Mouse (Mus musculus): ENCODE measurements at regions not wholly inside any gene's neighbourhood (a gene's known extent, or its start where the extent isn't known, plus 50 kb on each side); places are given as distances from the start of the nearest gene placed in this dataset.

DNA sequence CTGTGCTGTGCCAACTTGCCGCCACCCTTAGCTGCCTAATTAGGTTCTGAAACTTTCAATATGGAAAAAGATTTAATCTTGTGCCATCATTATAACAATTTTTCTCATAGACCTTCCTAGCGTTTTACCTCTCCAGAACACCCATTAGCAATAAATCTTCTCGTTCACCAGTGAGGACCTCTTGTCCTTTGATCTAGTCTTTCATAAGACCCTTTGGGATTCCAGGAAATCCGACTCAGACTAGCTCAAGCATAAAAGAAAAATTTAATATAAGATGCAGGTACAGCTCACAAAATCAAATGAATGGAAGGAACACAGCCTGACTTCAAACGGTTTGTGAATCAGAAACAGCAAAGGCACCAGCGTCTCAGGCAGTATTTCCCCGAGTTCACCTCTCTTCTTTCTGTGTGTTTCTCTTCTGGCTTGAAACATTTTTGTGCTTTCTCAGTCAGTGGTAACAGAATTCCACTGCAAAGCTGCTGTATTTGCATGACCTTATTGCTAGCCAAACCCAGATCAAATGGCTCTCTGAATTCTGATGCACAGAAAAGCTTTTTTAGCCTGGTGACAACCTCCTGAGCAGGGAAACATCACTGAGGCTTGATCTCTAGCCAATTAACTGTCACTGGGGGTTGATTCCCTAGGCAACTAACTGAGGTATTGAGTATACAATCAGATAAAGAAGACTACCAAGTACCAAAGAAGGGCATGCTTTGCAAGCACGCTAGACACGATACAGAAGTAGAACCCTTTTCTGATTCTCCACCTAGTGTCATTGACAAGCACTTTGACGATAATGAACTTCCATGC lies 539.8 kb downstream of the Cenpc1 start:
- Histone ChIP-seq H3K27ac (ENCODE audit: low read depth) (no peak overlapping the region), H3K4me1 (ENCODE audit: insufficient read depth) (no peaks in the 10 kb centered on the region), H3K4me2 (ENCODE audit: low read depth, low read length) (no peak overlapping the region), H3K4me3 (ENCODE audit: low read depth, low read length) (no peak overlapping the region), H3K9ac (replicated peaks) (no peak overlapping the region), H3K27me3 (ENCODE audit: insufficient read depth, low read length) (no peaks in the 10 kb centered on the region), H3K9me3 (ENCODE audit: low read length) (no peaks in the 10 kb centered on the region), H3K36me3 (replicated peaks; ENCODE audit: insufficient read depth, low read length) (no peaks in the 10 kb centered on the region)
- ATAC-seq: no peak
- no peak for TF ChIP-seq CTCF (IDR thresholded peaks at IDR 0.05; ENCODE audit: low read depth)
- no peak for TF ChIP-seq EP300 (IDR thresholded peaks at IDR 0.05; ENCODE audit: low read depth)
- no peak for DNase-seq
- 68% methylated on average over 10 of the region's 10 CpGs for WGBS (ENCODE audit: insufficient replicate concordance)

DNA sequence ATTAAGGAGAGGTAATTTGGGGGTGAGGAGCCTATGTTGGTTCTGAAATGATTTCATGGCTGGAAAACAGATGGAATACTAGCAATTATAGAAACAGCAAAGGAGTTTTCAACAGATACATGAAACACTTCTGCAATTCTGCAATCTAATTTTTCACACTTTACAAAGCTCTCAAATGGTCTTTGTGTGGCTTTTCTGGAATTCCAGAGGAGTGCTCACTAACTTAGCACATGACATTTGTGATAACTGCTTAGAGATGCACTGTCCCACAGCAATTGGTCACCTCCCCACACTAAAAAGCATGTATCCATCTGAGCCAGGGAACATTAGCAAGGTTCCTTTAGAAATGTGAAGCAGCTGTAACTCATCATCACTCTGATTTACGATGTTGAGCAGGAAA lies 560.1 kb downstream of the Cenpc1 start:
- H3K4me2 ChIP-seq (ENCODE audit: low read depth, low read length): no peak overlapping the region
- H3K36me3 ChIP-seq (replicated peaks; ENCODE audit: insufficient read depth, low read length): no peaks in the 10 kb centered on the region
- 74% methylated on average over 1 of the region's 1 CpGs for WGBS (ENCODE audit: insufficient replicate concordance)
- ATAC-seq (no peak), DNase-seq (no peak)
- no peak overlapping the region for H3K9ac ChIP-seq (replicated peaks)
- no peak overlapping the region for H3K27ac ChIP-seq (ENCODE audit: low read depth)
- no peaks in the 10 kb centered on the region for H3K27me3 ChIP-seq (ENCODE audit: insufficient read depth, low read length)
- no peak overlapping the region for H3K4me3 ChIP-seq (ENCODE audit: low read depth, low read length)
- no peaks in the 10 kb centered on the region for H3K9me3 ChIP-seq (ENCODE audit: low read length)
- no peaks in the 10 kb centered on the region for H3K4me1 ChIP-seq (ENCODE audit: insufficient read depth)
- no peak for TF ChIP-seq CTCF (IDR thresholded peaks at IDR 0.05; ENCODE audit: low read depth)
- no peak for TF ChIP-seq EP300 (IDR thresholded peaks at IDR 0.05; ENCODE audit: low read depth)

DNA sequence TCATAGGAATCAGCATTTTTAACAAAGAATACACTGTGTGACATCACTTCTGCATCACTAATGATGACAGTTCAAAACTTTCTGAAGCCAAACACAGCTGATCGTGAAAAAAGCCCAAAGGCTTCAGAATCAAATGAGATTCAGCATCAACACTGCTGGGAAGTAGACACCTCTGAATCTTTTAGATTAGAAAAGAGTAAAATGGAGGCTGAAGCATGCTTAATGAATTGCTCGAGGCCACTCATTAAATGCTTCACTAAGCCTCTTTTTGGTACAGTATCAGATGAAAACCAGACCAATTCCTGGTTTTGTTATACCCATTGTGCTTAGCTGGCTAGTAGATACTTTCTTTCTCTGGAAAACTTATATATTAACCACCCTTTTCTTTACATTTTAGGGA lies 568.1 kb downstream of the Cenpc1 start:
- no peak overlapping the region for H3K4me3 ChIP-seq (ENCODE audit: low read depth, low read length)
- no peak overlapping the region for H3K27ac ChIP-seq (ENCODE audit: low read depth)
- ATAC-seq: no peak
- no peaks in the 10 kb centered on the region for H3K27me3 ChIP-seq (ENCODE audit: insufficient read depth, low read length)
- 57% methylated on average over 2 of the region's 2 CpGs for WGBS (ENCODE audit: insufficient replicate concordance)
- no peak overlapping the region for H3K9ac ChIP-seq (replicated peaks)
- no peak for DNase-seq
- no peak overlapping the region for H3K4me2 ChIP-seq (ENCODE audit: low read depth, low read length)
- TF ChIP-seq EP300 (IDR thresholded peaks at IDR 0.05; ENCODE audit: low read depth) (no peak), CTCF (IDR thresholded peaks at IDR 0.05; ENCODE audit: low read depth) (no peak)
- H3K9me3 ChIP-seq (ENCODE audit: low read length): no peaks in the 10 kb centered on the region; the same call in 1 of the 2 replicates
- H3K36me3 ChIP-seq (replicated peaks; ENCODE audit: insufficient read depth, low read length): no peaks in the 10 kb centered on the region
- no peaks in the 10 kb centered on the region for H3K4me1 ChIP-seq (ENCODE audit: insufficient read depth)

DNA sequence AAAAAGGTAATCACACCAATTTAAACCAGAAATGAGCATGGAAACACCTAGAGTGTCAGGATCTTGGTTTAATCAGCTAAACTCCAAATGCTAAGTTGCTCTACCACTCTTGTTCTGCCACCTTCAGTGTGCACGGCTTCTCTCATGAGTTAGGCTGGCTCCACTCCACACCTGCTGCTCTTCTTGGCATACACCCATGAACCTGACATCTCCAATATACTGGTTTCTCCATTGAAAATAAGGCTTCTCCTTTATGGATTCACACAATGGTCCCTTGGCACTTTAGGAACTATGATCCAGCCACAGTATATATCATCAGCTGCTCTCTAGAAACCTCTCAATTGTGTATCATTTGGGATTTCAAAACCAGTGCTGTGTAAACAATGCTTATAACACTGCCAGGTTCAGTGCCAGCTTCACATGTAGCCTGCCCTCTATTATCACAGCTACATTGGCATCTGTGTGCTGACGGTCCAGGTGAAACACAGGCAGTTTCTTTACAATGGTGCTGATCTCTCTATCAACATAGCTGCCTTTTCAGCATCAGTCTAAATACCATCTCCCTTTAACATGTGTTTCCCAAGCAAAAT lies 579.6 kb downstream of the Cenpc1 start:
- Histone ChIP-seq H3K4me3 (ENCODE audit: low read depth, low read length) (no peak overlapping the region), H3K27me3 (ENCODE audit: insufficient read depth, low read length) (no peaks in the 10 kb centered on the region), H3K4me1 (ENCODE audit: insufficient read depth) (no peaks in the 10 kb centered on the region), H3K4me2 (ENCODE audit: low read depth, low read length) (no peak overlapping the region), H3K9ac (replicated peaks) (no peak overlapping the region), H3K9me3 (ENCODE audit: low read length) (no peaks in the 10 kb centered on the region), H3K27ac (ENCODE audit: low read depth) (no peak overlapping the region), H3K36me3 (replicated peaks; ENCODE audit: insufficient read depth, low read length) (no peaks in the 10 kb centered on the region)
- no peak for DNase-seq
- ATAC-seq: no peak
- WGBS (ENCODE audit: insufficient replicate concordance): 74% methylated on average over 2 of the region's 2 CpGs
- no peak for TF ChIP-seq EP300 (IDR thresholded peaks at IDR 0.05; ENCODE audit: low read depth)
- TF ChIP-seq CTCF (IDR thresholded peaks at IDR 0.05; ENCODE audit: low read depth): no peak

DNA sequence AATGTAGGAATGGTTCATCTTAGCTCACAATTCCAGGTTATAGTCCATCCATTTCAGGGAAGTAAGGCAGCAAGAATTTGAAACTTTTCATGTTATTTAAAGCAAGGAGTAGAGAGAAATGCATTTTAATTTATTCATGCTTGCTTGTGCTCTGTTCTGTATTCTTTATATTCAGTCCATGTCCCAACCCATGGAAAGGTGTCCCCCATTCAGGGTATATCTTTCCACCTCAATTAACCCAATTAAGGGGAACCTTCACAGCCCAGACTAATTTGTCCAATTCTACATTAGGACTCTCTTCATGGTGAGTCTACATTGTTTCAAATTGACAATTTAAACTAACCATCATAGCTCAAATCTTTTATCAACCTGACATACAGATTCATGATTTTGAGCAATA lies 580.2 kb downstream of the Cenpc1 start:
- no peaks in the 10 kb centered on the region for H3K27me3 ChIP-seq (ENCODE audit: insufficient read depth, low read length)
- H3K9me3 ChIP-seq (ENCODE audit: low read length): no peaks in the 10 kb centered on the region
- H3K27ac ChIP-seq (ENCODE audit: low read depth): no peak overlapping the region
- TF ChIP-seq EP300 (IDR thresholded peaks at IDR 0.05; ENCODE audit: low read depth) (no peak), CTCF (IDR thresholded peaks at IDR 0.05; ENCODE audit: low read depth) (no peak)
- H3K4me3 ChIP-seq (ENCODE audit: low read depth, low read length): no peak overlapping the region
- ATAC-seq: no peak
- H3K36me3 ChIP-seq (replicated peaks; ENCODE audit: insufficient read depth, low read length): no peaks in the 10 kb centered on the region
- no peaks in the 10 kb centered on the region for H3K4me1 ChIP-seq (ENCODE audit: insufficient read depth)
- H3K4me2 ChIP-seq (ENCODE audit: low read depth, low read length): no peak overlapping the region
- DNase-seq: no peak
- H3K9ac ChIP-seq (replicated peaks): no peak overlapping the region

DNA sequence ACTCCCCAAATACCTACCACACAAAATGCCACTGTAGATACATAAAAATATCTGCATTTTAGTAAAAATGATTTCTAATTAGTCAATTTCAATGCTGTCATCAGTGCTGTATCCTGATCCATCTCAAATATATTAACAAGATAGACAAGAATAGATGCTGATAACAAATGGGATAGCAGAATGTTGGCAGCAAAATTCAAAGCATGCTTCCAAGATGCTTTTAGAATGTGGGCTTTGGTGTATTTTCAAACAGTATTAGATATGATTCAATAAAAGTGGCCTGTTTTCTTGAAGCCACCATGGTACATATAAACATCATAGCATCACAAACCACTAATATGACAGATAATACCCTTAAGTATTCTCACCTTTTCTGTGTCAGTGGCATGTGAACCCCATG lies 597.6 kb downstream of the Cenpc1 start:
- Histone ChIP-seq H3K4me1 (ENCODE audit: insufficient read depth) (no peaks in the 10 kb centered on the region), H3K4me3 (ENCODE audit: low read depth, low read length) (no peak overlapping the region), H3K9ac (replicated peaks) (no peak overlapping the region), H3K4me2 (ENCODE audit: low read depth, low read length) (no peak overlapping the region), H3K27ac (ENCODE audit: low read depth) (no peak overlapping the region), H3K27me3 (ENCODE audit: insufficient read depth, low read length) (no peaks in the 10 kb centered on the region), H3K36me3 (replicated peaks; ENCODE audit: insufficient read depth, low read length) (no peaks in the 10 kb centered on the region), H3K9me3 (ENCODE audit: low read length) (no peaks in the 10 kb centered on the region; the same call in 1 of the 2 replicates)
- ATAC-seq (no peak), DNase-seq (no peak)
- TF ChIP-seq EP300 (IDR thresholded peaks at IDR 0.05; ENCODE audit: low read depth) (no peak), CTCF (IDR thresholded peaks at IDR 0.05; ENCODE audit: low read depth) (no peak)

Measured in liver, postnatal 0 days (tissue).